Comparison of ENCODE assay signal across 10 mouse cellular contexts in the genomic region with DNA sequence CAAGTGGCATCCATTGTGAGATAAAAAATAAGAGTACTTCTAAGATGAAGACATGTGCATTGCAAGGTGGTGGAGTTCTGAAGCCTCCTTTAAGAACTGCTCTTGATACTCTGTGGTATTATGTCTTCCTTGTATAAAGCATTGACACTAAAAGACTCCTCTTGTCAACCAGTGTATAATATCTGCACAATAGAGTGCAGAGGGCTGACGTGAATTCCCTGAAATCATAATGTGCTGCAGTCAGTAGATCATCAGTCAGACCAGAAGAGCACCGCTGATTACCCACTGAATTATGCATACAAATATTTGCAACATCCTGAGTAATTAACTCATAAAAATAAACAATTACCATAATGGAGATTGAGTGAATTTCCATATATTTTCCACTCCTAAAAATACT.
DNase-seq lines count a peak whose midpoint lies in the region; ATAC-seq and TF ChIP-seq lines count a peak whose summit lies in the region.
"Had no signal": no experiment of that assay in that cellular context is flagged by ENCODE, and none has a peak within 500 bp of the region (broad histone marks: within the 10 kb centered on the region; RNA-seq: fewer than 3 reads in every experiment).

No protein-coding gene starts in this region.

- DNase-seq in hindbrain, embryonic 11.5 days (ENCODE audit: low spot score), result no peak
- no peak for DNase-seq in neural tube, embryonic 11.5 days (ENCODE audit: low spot score)
- no peak for DNase-seq in neural tube, embryonic 10.5 days (ENCODE audit: extremely low spot score, low spot score)
- no peak for DNase-seq in liver, embryonic 14.5 days (ENCODE audit: low read depth in 3 of 3, low spot score in 3 of 3)
- no peak for DNase-seq in retina, embryonic 14.5 days (ENCODE audit: low spot score)
- no peak for DNase-seq in gastrocnemius, postnatal 36 days
- DNase-seq: thymus, postnatal 14 days had no signal

- H3K4me2 ChIP-seq in hindbrain, embryonic 12.5 days (replicated peaks), result no peak overlapping the region
- H3K4me2 ChIP-seq in hindbrain, embryonic 11.5 days (replicated peaks; ENCODE audit: low read depth, low read length), result no peak overlapping the region
- no peak overlapping the region for H3K4me2 ChIP-seq in neural tube, embryonic 11.5 days (ENCODE audit: low read depth)
- peak overlapping the region; percentile 12; the same call in 1 of the 2 replicates for H3K4me2 ChIP-seq in liver, embryonic 14.5 days (ENCODE audit: low read depth)
- H3K4me2 ChIP-seq: lung, embryonic 14.5 days; stomach, embryonic 15.5 days had no signal

- TF ChIP-seq CTCF in liver, embryonic 14.5 days (IDR thresholded peaks at IDR 0.05; ENCODE audit: low read depth), result no peak

- H3K4me3 ChIP-seq in hindbrain, embryonic 12.5 days, result no peak overlapping the region
- H3K4me3 ChIP-seq in hindbrain, embryonic 11.5 days (ENCODE audit: low read depth, low read length), result no peak overlapping the region
- no peak overlapping the region for H3K4me3 ChIP-seq in neural tube, embryonic 11.5 days (ENCODE audit: low read depth, low read length)
- H3K4me3 ChIP-seq in liver, embryonic 14.5 days (ENCODE audit: insufficient read depth in 1 of 2, low read depth in 2 of 2, low read length in 2 of 2), result no peak overlapping the region
- H3K4me3 ChIP-seq: stomach, embryonic 15.5 days had no signal

- no peaks in the 10 kb centered on the region for H3K36me3 ChIP-seq in hindbrain, embryonic 12.5 days
- no peaks in the 10 kb centered on the region for H3K36me3 ChIP-seq in hindbrain, embryonic 11.5 days (ENCODE audit: control insufficient read depth, insufficient read depth, low read length)
- no peaks in the 10 kb centered on the region for H3K36me3 ChIP-seq in neural tube, embryonic 11.5 days (ENCODE audit: control insufficient read depth, insufficient read depth, low read length)
- H3K36me3 ChIP-seq in liver, embryonic 14.5 days (replicated peaks; ENCODE audit: control insufficient read depth, insufficient read depth, low read depth), result no peaks in the 10 kb centered on the region; the same call in 1 of the 2 replicates
- H3K36me3 ChIP-seq: stomach, embryonic 15.5 days had no signal

- intact Hi-C loops in gastrocnemius, postnatal 36 days (cut with DNase I), result no loop called here

- no peaks in the 10 kb centered on the region for H3K27me3 ChIP-seq in hindbrain, embryonic 12.5 days
- no peaks in the 10 kb centered on the region for H3K27me3 ChIP-seq in hindbrain, embryonic 11.5 days (ENCODE audit: control insufficient read depth, insufficient read depth, low read length)
- no peaks in the 10 kb centered on the region for H3K27me3 ChIP-seq in neural tube, embryonic 11.5 days (ENCODE audit: control insufficient read depth, insufficient read depth, low read length)
- no peaks in the 10 kb centered on the region for H3K27me3 ChIP-seq in liver, embryonic 14.5 days (ENCODE audit: control insufficient read depth, insufficient read depth, low read length)
- H3K27me3 ChIP-seq: stomach, embryonic 15.5 days had no signal

- ATAC-seq in hindbrain, embryonic 12.5 days (ENCODE audit: low FRiP score), result peak; percentile 76
- ATAC-seq in hindbrain, embryonic 11.5 days (ENCODE audit: low FRiP score), result no peak
- peak; percentile 27; the same call in 1 of the 2 replicates for ATAC-seq in neural tube, embryonic 11.5 days (ENCODE audit: insufficient read depth, low FRiP score, low TSS enrichment)
- peak; percentile 29; the same call in 1 of the 2 replicates for ATAC-seq in liver, embryonic 14.5 days (ENCODE audit: insufficient read depth)

- 0 out of 2 replicates have a peak overlapping the region, but pooled peaks have one; percentile 35 for H3K27ac ChIP-seq in hindbrain, embryonic 12.5 days
- H3K27ac ChIP-seq in hindbrain, embryonic 11.5 days (ENCODE audit: low read depth, low read length), result no peak overlapping the region
- H3K27ac ChIP-seq in neural tube, embryonic 11.5 days (ENCODE audit: low read depth, low read length), result no peak overlapping the region
- H3K27ac ChIP-seq in liver, embryonic 14.5 days, result peak overlapping the region; percentile 81
- H3K27ac ChIP-seq: stomach, embryonic 15.5 days had no signal

- peaks cover 23% of the 10 kb centered on the region for H3K4me1 ChIP-seq in hindbrain, embryonic 12.5 days
- H3K4me1 ChIP-seq in hindbrain, embryonic 11.5 days (replicated peaks; ENCODE audit: control insufficient read depth, insufficient read depth, low read length), result 0 out of 2 replicates have a peak, but pooled peaks cover 2% of the 10 kb centered on the region
- H3K4me1 ChIP-seq in neural tube, embryonic 11.5 days (ENCODE audit: control insufficient read depth, insufficient read depth, low read length), result peaks cover 5% of the 10 kb centered on the region; the same call in 1 of the 2 replicates
- peaks cover 39 to 40% of the 10 kb centered on the region in 2 experiments for H3K4me1 ChIP-seq in liver, embryonic 14.5 days (replicated peaks; ENCODE audit: control insufficient read depth in 2 of 2, insufficient read depth in 2 of 2, low read length in 1 of 2)

- H3K9ac ChIP-seq in hindbrain, embryonic 12.5 days, result no peak overlapping the region
- H3K9ac ChIP-seq in hindbrain, embryonic 11.5 days (ENCODE audit: low read depth, low read length), result no peak overlapping the region
- H3K9ac ChIP-seq in neural tube, embryonic 11.5 days (ENCODE audit: low read length), result no peak overlapping the region
- H3K9ac ChIP-seq in liver, embryonic 14.5 days (replicated peaks), result peak overlapping the region; percentile 10; the same call in 1 of the 2 replicates
- H3K9ac ChIP-seq: lung, embryonic 14.5 days; stomach, embryonic 15.5 days had no signal

- WGBS in hindbrain, embryonic 12.5 days, result 38% methylated on average over 2 of the region's 2 CpGs
- 41% methylated on average over 2 of the region's 2 CpGs for WGBS in hindbrain, embryonic 11.5 days
- WGBS in neural tube, embryonic 11.5 days, result 61% methylated on average over 2 of the region's 2 CpGs
- WGBS in liver, embryonic 14.5 days (ENCODE audit: insufficient replicate concordance), result 57% methylated on average over 2 of the region's 2 CpGs

- no peaks in the 10 kb centered on the region for H3K9me3 ChIP-seq in hindbrain, embryonic 12.5 days (replicated peaks)
- H3K9me3 ChIP-seq in hindbrain, embryonic 11.5 days (ENCODE audit: control insufficient read depth, low read length), result no peaks in the 10 kb centered on the region
- no peaks in the 10 kb centered on the region for H3K9me3 ChIP-seq in neural tube, embryonic 11.5 days (ENCODE audit: control insufficient read depth, low read length)
- H3K9me3 ChIP-seq in liver, embryonic 14.5 days (ENCODE audit: control insufficient read depth, low read length), result no peaks in the 10 kb centered on the region
- H3K9me3 ChIP-seq: stomach, embryonic 15.5 days had no signal

- no peak for TF ChIP-seq EP300 in liver, embryonic 14.5 days (IDR thresholded peaks at IDR 0.05; ENCODE audit: low read depth)

Comparison
In these comparisons a context has a peak if more than half of its experiments do, and no peak if none do; other contexts are left out.
1. H3K27ac ChIP-seq: peak in hindbrain, embryonic 12.5 days (single experiment) and liver, embryonic 14.5 days (single experiment); none in hindbrain, embryonic 11.5 days (single experiment) and neural tube, embryonic 11.5 days (single experiment).